Mouse (Mus musculus) hematopoietic stem cell, adult 5-6 weeks (primary cell): ENCODE data around the gene Lmbrd2. TPM values are rescaled to one million over a fixed set of nuclear protein-coding genes. Genes with fewer than 3 reads are reported as not detected.
A peak's percentile ranks its signal among the peaks of the same experiment; 100 is the strongest.
"Not testable (repeated sequence)": the region's sequence is repeated elsewhere in the genome, so short reads cannot be mapped to it uniquely, and the experiment has no call there.

ENCODE experiments used
- ATAC-seq, 2 experiments: fragments of 125-278 bp in 1 of 2; replicated peaks in 1 of 2; 2 replicates each; pipeline ENCODE4 v1.8.0; 2016 to 2017; ENCODE audit warnings: inconsistent platforms in 2 of 2, mild to moderate bottlenecking in 2 of 2, moderate number of reproducible peaks in 2 of 2, low read depth in 1 of 2, moderate TSS enrichment in 1 of 2; ENCODE audit not compliant: low FRiP score in 2 of 2, poor library complexity in 2 of 2, severe bottlenecking in 2 of 2, insufficient read depth in 1 of 2, low TSS enrichment in 1 of 2
- total RNA-seq: library from RNA; stranded (forward); fragments of 172-1452, 232-1000 nt; gene quantifications from 2 replicates; pipeline ENCODE4 v1.2.3, GENCODE M21; 2017

Gene Lmbrd2
- total RNA-seq, 1 experiment from 2014 or later, result 11.3 TPM

DNA sequence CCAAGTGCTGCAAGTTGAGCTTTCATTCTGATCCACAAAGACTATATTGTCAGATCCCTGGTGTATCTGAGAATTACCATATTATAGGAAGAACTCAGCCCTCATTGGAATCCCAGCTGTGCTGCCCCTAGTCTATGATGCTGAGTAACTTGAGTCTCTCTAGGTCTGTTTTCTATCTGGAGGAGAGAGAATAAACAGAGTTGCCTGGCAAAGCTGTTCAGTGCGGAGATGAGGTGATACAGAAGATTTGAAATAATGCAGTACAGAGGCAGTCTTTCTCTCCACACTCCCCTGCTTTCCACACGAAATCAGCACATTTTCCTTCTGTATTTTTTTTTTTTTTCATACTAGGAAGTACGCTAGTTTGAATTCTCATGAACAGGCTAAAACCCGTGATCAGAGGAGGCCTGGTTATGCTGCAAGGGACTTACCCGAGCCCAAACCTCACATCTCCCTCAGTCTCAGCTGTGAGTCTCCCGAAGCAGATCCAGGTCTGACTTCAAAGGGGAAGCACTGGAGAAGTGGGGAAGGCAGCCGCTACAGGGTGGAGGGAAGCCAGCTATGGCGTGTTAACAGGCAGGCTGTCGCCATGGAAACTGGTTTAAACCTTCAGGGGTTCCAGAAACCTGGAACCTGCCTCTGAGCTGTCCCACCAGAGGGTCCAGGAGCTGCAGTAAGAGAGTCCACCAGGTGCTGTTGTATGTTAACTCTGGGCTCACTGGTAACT, 9.4 kb upstream of the Lmbrd2 start:
- ATAC-seq, result 0 out of 4 replicates have a peak, but pooled peaks of 1 of the 2 experiments have one; percentile 10

- peak; percentile 39 to 51; a peak in 2 of 4 replicates for ATAC-seq
Measured at GRCm38 (mm10) chr15:9131499-9131888, 8.9 kb upstream of the Lmbrd2 start.

- no peak for ATAC-seq
Measured at GRCm38 (mm10) chr15:9132693-9133443, 7.5 kb upstream of the Lmbrd2 start.

GRCm38 (mm10) chr15:9134891-9135507, 5.4 kb upstream of the Lmbrd2 start:
- no peak for ATAC-seq

GRCm38 (mm10) chr15:9139447-9139846, 903 bp upstream of the Lmbrd2 start:
- ATAC-seq, result no peak

DNA sequence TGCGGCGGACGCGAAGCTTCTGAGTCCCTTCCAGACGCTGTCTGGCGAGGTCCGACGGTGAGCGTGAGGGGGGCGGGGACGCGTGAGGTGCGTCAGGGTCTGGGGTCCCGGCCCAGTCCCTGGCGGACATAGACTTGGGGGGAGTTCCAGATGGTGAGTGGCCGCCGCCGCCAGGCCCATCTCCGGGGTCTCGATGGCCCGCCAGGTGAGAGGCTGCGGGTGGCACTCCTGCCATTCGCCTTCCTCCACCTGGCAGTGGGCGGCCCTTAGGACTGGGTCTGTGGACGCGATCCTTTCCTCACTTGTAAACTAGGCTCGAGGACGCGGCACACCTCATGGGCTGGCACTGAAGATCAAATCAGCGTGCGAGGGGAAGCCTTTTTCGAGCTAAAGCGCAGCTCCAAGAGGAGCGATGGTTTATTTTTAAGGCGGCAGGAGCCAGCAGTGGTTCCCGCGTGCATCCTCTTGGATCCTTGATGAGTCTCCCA, 378 bp downstream of the Lmbrd2 start:
- peak; percentile 20 to 54 for ATAC-seq

- ATAC-seq, result no peak
Measured at GRCm38 (mm10) chr15:9155325-9155724, 15.0 kb downstream of the Lmbrd2 start, which contains the start of gene Skp2. Skp2 (minus strand) TSS chr15:9155425.

GRCm38 (mm10) chr15:9162557-9163070, 22.3 kb downstream of the Lmbrd2 start:
- ATAC-seq, result no peak

- no peak for ATAC-seq
Measured at GRCm38 (mm10) chr15:9164125-9164524, 23.8 kb downstream of the Lmbrd2 start.

DNA sequence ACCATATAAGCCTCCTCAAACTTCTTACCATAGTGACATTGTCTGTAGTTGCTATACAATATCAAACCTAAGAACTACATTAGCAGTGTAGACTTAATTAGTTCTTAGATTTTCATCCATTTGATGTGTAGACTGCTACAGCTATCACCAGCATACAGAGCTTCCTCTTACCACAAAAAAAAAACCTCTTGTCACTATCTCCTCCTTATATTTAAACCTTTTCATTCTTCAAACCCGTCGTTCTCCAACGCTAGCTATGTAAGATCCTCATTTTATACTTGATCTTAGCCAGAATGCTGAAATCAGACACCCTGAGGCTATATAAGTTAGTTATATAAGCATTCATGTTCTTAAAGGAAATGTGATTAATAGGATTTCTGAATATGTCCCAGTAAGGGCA, 36.7 kb downstream of the Lmbrd2 start:
- ATAC-seq, result no peak

DNA sequence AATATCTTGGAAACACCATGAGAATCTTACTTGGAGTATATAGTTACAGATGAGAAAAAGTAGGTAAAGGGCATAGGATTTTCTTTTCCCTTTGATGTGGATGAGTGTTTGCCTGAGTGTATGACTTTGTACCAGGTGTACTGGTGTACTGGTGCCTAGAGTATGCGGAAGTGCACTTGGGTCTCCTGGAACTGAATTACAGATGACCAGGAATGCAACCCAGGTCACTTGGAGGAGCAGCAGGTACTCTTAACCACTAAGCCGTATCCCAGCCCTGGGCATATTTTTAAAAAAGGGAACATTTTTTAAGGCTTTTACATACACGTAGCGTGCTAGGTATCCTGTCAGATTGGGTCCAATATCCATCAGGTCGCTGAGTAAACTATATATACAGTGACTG, 43.6 kb downstream of the Lmbrd2 start:
- ATAC-seq, result no peak

- no peak for ATAC-seq
Measured at GRCm38 (mm10) chr15:9189796-9190195, 49.4 kb downstream of the Lmbrd2 start.

DNA sequence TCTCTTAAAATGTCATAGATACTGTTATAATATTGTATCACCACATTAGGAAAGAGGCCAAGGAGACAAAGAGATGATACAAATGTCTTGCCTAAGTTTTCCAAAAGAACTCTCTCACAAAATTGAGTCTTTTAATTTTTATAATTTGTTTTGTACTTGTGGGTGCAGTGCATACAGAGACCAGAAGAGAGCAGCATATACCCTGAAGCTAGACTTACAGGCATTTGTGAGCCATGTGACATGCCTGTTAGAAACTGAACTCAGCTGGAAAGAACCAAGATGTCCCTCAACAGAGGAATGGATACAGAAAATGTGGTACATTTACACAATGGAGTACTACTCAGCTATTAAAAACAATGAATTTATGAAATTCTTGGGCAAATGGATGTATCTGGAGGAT, 52.3 kb downstream of the Lmbrd2 start:
- not testable (repeated sequence) for ATAC-seq

- ATAC-seq, result peak in 1 of 2 experiments; percentile 76; a peak in 2 of 4 replicates
Measured at GRCm38 (mm10) chr15:9198421-9198820, 58.1 kb downstream of the Lmbrd2 start.

GRCm38 (mm10) chr15:9211891-9212290, 71.5 kb downstream of the Lmbrd2 start:
- no peak for ATAC-seq

GRCm38 (mm10) chr15:9213026-9213425, 72.7 kb downstream of the Lmbrd2 start:
- not testable (repeated sequence) for ATAC-seq

GRCm38 (mm10) chr15:9213431-9213830, 73.1 kb downstream of the Lmbrd2 start:
- ATAC-seq, result not testable (repeated sequence)

DNA sequence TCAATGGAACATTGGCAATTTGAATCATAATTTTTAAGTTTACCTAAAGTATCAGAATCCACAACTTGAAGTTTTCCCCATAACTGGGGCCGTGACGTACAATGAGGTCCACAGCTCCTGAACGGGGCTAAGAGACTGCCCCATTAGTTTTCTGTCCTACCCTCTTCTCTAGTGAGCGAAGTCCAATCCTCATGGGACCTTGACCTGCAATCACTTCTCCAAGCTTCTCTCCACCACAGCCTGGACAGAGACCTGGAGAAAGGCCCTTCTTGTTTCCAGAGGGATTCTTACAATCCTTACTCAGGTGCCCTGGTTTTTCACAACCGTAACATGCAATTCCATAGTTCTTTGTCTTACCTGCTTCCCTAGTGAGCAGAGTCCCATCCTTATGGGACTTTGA, 76.1 kb downstream of the Lmbrd2 start:
- no peak for ATAC-seq
